Mouse (Mus musculus) embryo, embryonic 11.5 days (tissue): ENCODE results near the gene Srrm3.

Source experiments
- DNase-seq: peaks from one replicate; pipeline ENCODE4 v3.0.0-alpha.2; 2012; ENCODE audit warnings: low read depth, low spot score

The Srrm3 gene

GRCm38 (mm10) chr5:135869661-135870423 lies 63.2 kb downstream of the Srrm3 start:
- DNase-seq, result no peak

GRCm38 (mm10) chr5:135870505-135870904 lies 63.8 kb downstream of the Srrm3 start:
- no peak for DNase-seq

GRCm38 (mm10) chr5:135872996-135873395 lies 66.3 kb downstream of the Srrm3 start:
- DNase-seq, result no peak

GRCm38 (mm10) chr5:135873753-135874152 lies 67.1 kb downstream of the Srrm3 start:
- DNase-seq, result no peak

- DNase-seq, result peak; percentile 42
These were observed 70.5 kb downstream of the Srrm3 start for GRCm38 (mm10) chr5:135877180-135877579.

GRCm38 (mm10) chr5:135877831-135878231 lies 71.1 kb downstream of the Srrm3 start:
- no peak for DNase-seq

GRCm38 (mm10) chr5:135879449-135880158 lies 72.9 kb downstream of the Srrm3 start:
- DNase-seq, result no peak

- DNase-seq, result no peak
These were observed 78.0 kb downstream of the Srrm3 start for GRCm38 (mm10) chr5:135884641-135885040.

- DNase-seq, result no peak
These were observed 81.0 kb downstream of the Srrm3 start, which contains the start of gene Hspb1 for GRCm38 (mm10) chr5:135887675-135888102. Hspb1 (plus strand) TSS chr5:135887919.

- no peak for DNase-seq
These were observed 81.9 kb downstream of the Srrm3 start for GRCm38 (mm10) chr5:135888405-135889215.

- no peak for DNase-seq
These were observed 83.6 kb downstream of the Srrm3 start for GRCm38 (mm10) chr5:135890323-135890722.

GRCm38 (mm10) chr5:135890920-135891319 lies 84.2 kb downstream of the Srrm3 start:
- no peak for DNase-seq

- no peak for DNase-seq
These were observed 86.1 kb downstream of the Srrm3 start for GRCm38 (mm10) chr5:135892589-135893351.

- no peak for DNase-seq
These were observed 88.3 kb downstream of the Srrm3 start for GRCm38 (mm10) chr5:135894958-135895357.

GRCm38 (mm10) chr5:135898028-135898427 lies 91.3 kb downstream of the Srrm3 start:
- peak; percentile 47 for DNase-seq

GRCm38 (mm10) chr5:135898995-135899394 lies 92.3 kb downstream of the Srrm3 start:
- no peak for DNase-seq

GRCm38 (mm10) chr5:135899833-135900232 lies 93.1 kb downstream of the Srrm3 start:
- no peak for DNase-seq

GRCm38 (mm10) chr5:135900701-135901100 lies 94.0 kb downstream of the Srrm3 start:
- DNase-seq, result no peak

- no peak for DNase-seq
These were observed 94.8 kb downstream of the Srrm3 start for GRCm38 (mm10) chr5:135901354-135902095.

- DNase-seq, result no peak
These were observed 96.4 kb downstream of the Srrm3 start for GRCm38 (mm10) chr5:135903058-135903457.
